Mouse (Mus musculus): ENCODE measurements at regions not wholly inside any gene's neighbourhood (a gene's known extent, or its start where the extent isn't known, plus 50 kb on each side); places are given as distances from the start of the nearest gene placed in this dataset.

DNA sequence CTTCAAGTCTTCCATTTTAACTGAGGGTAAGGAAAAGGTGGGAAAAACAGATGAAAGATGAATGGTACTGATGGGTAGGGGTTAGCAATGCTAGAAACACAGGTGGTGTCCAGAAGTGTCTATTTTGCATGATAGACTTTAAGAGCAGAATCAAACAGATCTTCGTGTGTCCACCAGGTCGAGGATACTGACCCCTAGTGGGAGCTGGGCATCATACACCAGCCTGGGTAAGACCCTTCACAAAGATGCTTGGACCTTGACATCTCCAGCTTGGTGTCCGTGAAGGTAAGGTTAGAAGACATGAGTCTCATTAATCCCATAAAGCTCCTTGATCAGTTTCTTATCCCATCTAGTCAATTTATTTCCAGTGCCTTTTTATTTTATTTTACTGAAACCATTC, 132.9 kb upstream of the Fstl4 start:
- no peak for DNase-seq

DNA sequence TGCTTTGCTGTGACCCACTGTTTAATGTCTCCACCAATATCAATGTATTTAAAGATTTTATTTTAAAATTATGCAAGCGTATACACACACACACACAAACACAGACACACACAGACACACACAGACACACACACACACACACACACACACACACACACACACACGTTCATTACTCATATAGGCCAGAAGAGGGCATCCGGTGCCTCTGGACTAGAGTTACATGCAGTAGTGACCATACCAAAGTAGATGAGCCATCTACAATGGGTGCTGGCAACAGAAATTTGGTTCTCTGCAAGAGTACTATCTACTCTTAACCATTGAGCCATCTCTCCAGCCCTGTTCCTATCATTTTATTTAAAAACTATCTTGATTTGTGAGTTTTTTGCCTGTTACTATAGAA, 130.2 kb upstream of the Fstl4 start:
- no peak for DNase-seq

DNA sequence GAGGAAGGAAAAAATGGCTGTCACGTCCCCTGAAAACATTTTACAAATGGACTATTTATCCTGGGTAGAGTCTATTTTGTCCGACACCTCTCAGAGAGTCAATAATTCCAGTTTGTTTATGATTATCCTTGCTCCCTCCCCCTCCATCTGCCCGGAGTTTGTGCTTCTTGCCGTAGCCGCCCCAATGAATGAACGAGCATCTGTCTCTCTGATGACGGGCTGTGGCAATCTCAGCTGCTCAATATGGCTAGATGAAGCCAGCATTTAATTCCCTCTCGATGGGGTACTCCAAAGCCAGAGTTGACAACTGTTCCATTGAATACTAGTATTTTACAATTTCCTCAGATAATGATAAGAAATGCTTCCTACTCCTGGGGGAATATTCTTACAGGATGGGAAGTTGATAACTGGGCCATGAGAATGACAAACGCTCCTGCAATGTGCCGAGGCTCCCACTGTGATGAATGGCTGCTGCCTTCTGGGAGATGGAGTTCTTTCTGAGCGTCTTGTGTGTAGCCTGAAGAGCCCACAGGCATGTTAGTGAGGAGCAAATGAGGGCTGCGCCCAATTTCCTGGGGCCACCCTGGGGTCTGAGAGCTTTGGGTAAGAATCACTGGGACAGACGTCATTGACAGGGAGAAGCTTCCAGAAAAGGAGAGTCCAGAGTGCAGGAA, 128.6 kb upstream of the Fstl4 start:
- DNase-seq: no peak

DNA sequence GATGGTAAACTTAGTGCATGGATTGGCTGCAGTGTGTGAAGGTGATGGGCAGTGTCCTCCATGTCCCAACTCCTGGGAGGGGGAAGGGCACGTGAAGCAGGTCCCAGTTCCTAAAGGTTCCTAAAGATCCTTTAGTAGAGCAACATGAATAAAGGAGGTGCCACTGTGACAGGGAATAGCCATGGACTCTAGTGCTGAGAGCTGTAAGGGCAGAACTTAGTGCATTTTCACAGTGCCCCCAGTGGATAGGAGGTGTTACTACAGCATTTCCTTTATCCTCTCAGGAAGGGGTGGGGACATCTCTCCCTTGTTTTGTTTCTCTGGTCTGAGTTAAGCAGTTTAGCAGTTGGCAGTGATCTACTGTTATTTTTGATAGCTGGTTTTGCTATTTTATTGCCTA, 125.5 kb upstream of the Fstl4 start:
- no peak for DNase-seq

DNA sequence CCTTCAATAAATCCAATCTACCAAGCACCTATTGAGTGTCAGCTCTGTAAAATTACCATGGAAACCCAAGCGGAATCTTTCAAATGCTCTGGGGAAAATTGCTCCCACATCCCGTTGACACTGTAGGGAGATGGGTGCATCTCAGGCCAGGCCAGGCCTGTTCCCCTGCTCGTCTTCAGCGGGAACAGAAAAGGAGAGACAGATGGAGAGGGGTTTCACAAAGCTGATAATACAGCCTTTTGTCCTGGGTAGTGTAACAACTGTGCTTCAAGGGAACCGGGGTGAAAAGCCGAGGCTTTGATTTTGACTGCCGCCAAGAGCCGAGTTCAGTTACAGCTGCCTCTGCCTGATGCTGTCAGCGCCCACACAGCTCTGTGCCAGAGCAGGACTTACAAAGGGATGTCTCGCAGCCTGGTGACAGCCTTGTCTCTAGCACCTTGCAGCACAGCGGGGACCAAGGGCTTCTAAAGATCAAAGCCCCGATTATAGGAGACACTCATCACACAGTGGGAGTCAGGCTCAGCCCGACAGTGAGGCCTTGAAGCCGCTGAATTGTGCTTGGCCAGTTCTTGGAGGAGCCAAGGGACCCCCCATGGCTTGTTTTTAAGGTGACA, 122.6 kb upstream of the Fstl4 start:
- DNase-seq: no peak

DNA sequence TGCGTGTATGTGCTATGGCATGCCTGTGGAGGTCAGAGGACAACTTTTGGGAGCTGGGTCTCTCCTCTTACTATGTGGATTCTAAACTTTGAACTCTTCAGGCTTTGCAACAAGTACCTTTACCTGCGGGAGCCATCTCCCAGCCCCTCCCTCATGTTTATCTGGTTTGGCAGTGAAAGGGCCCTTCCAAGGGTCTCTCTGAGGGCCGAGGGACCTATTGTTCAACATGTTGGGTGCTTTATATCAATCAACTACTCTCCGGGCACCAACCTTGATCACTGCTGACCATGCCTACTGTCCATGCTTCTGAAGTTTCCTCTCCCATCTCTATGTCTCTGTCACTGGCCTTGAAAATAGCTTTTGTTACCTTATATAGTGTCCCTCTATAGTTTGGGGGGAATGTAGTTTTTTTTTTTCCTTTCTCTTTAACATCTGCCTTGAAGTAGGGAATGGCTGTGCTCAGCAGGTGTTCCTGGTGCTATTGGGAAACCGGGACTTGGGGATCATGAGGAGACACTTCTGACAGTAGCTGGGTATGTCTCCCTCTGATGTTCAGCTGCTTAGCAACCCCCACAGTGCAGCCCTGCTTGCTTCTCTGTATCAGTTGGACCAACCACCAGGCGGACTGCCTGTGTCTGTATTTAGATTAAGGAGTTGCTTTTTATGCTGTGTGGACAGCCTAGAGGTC, 120.2 kb upstream of the Fstl4 start:
- no peak for DNase-seq

DNA sequence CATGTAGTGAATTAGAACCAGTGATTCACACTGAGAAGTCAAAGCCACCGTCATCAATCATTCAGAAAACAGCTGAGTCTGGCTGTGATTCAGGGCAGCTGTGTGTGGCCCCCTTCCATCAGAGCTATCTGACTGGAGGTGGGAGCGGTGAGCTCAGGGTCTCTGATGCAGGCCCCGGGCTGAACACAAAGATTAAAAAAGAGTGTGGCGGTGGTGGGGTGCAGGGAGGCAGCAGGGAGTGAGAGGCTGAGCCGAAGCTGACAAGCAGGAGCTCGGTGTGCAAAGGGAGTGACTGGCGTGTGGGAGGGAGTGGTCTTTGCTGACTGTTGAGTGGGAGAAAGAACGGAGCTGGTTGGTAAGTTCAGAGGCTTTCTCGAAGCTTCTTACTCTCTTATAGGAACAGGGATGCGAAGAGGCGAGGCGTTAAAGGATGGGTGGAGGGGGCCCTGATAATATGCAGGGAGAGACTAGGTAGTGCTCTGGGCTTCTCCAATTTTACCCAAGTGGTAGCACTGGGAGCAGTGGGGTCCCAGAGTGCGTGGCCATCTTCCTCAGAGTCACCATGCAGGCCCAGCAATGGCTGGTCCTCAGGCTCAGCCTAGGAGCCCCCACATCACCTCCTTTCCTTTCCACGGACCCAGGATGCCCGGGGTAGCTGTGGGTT, 116.1 kb upstream of the Fstl4 start:
- no peak for DNase-seq

DNA sequence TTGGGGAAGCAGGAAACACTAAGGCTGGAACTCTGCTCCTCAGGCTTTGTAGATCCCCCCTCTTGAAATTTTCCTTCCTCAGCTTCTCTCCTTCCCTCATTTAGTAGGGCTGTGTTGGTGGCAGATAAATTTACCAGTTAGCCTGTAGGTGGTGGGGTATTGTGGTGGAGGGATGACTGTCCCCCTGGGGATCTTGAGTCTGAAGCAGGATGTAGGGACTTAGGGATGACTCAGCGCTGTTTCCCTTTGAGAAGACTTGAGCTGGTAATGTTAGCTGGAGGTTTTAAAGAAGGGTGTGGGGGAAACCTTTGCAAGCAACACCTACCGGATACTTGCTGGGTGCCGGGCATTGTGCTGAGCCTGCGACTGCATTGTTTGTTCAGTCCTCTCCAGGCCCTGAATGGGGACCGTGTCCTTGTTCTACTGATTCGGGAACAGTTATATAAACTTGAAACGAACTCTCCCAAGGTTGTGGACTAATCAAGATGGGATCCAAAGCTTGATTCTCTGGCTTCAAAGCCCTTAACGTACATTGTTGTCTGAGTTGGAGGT, 115.5 kb upstream of the Fstl4 start:
- no peak for DNase-seq

DNA sequence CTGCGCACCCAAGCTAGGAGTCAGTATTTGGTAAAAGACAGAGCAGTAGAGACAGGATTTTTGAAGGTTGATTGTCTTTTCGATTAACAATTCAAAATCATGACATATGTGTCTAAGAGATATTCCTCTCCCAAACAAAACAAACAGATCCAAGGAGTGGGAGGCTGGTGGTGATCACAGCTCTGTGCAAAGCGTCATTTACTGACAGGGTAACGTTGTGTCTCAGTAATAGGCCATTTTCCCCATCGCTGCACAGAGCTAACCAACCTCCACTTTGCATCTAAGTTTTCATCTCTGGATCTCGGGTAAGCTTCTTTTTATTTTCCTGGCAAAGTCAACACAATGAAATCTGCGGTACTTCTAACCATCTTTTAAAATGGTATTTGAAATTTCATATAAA, 109.8 kb upstream of the Fstl4 start:
- DNase-seq: no peak

DNA sequence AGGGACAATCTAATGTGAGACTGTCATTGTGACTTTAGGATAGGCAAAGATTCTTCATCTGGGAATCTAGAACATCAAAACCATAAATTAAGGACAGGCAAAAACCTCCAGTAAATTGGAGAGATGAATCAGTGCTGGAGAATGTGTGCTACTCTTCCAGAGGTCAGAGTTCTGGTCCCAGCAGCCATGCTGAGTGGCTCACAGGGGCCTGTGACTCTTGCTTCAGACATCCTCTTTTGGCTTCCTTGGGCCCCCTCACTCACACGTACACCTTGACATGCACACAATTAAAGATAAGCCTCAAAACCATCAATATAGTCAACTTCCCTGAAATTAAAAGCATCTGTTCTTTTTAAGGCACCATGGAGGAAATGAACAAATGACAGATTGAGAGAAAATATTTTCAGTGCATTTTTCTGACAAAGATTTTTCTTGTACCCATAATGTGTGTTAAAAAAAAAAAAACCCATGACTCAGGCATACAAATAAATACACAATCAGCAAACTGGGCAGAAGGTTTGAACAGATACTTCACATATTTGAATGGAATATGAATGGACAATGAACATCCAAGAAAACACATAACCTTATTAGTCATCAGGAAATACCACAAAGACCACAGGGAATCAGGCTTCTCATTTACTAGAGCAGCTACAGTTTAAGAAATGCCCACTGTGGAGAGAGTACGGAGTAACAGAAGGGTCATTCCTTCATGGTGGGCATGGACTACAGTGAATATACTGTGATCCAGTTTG, 108.5 kb upstream of the Fstl4 start:
- DNase-seq: no peak

DNA sequence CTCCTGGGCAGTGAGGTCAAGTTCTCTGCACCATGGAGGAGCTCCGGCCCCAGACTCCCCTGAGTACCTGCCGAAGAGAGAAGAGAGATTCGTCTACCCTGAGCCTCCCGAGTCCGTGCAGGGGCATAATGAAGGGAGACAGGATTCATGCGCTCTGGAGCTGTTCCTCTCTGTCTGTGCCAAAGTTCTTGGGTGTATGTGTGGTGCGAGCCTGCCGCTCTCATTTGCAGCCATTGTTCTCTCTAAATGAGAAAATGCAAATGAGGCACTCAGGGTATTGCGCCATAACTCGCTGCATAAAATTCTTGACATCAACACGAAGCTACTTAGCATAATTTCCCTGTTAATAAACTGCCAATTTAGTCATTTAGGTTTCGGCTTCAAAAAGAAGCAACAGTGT, 103.2 kb upstream of the Fstl4 start:
- no peak for DNase-seq

DNA sequence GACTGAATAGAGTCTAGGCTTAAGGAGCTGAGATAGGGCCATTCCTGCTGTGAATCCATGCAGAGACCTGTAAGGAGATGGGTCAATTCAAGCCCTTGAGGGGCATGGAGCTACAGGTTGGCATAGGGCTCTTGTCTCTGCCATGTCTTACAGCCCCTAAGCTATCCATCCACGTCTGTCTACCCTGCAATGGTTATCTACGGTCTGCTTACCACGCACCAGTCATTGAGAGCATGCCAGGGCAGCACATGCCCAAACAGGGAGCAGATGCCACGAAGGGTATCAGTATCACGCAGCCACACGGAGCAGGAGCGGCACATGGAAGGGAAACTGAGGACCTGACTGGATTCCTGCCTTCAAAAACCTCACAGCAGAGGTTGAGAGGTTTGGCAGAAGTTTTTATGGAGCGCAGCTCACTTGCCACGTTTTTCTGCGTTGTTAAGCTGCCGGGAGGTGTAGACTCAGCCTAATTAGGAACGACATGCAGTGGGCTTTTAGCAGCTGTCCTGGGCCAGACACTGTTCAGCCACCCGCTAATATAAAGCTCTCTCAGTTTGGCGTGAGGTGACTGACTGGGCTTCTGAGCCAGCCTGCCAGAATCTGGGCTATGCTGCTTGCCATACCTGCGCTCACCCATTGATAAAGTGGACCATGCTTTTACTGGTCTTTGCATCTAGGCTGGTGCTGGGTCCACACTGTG, 102.4 kb upstream of the Fstl4 start:
- no peak for DNase-seq

DNA sequence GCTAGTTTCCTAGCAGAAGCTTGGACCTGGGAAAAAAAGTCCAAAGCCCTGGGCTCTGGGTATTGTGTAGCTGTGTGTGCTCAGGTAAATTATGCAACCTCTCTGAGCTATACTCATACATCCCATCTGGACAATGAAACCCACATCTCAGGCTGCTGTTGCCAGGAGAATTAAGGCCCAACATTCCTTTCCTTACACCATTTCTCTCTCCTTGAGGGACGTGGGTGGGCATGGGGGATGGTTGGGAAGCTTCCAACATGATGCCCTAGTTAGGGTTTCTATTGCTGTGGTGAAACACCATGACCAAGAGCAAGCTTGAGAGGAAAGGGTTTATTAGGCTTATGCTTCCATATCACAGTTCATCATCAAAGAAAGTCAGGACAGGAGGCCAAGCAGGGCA, 99.1 kb upstream of the Fstl4 start:
- no peak for DNase-seq

DNA sequence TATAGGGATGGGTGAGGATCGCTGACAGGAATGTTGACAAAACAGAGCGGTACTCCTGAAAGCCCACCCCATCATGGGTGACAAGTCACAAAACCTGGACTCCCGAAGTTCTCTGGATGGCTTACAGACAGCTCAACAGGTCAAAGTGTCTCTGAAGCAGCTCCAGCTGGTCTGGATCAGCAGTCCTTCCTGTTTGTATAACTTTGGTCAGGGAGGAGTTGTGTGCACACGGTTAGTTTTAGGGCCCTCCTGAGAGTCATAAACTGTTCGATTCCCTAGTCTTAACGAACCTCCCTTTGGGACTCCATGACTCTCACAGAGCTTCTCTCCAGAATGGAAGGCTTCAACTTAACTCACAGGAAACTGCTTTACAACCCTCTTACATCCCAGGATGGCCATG, 89.4 kb upstream of the Fstl4 start:
- DNase-seq: no peak

DNA sequence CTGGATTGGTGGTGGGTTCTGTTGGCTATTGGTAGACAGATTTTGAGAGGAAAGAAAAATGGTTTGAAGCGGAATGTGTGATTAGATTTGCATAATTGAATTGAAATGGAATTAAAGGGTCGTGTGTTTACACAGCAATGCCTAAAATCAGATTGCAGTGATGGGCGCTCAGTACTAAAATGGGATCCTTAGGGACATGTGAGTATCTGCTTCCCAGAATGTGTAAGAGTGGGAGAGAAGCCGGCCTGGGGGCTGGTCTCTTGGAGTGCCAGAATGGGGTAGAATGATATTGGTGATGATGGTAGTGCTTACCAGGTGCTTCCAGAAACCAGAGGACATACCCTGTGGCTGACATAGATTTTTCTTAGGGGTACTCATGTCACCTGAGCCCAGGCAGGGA, 86.2 kb upstream of the Fstl4 start:
- DNase-seq: no peak

DNA sequence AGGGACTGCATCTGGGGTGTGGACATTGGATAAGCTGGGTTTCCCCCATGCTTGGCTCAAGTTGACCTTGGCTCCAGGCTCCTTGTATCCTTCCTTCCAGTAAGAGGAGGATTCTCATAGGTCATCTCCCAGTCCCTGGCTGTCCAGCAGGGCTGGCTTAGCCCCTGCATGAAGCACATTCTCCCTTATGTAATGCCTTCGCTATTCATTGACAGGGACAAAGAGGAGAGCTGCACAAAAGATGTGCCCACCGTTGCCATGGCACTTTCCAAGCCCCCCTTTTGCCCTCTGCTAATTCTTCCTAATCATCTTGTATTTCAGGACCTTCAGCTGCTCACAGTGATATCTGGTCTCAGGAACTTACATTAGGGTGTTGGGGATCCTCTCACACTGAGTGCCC, 79.0 kb upstream of the Fstl4 start:
- DNase-seq: no peak

DNA sequence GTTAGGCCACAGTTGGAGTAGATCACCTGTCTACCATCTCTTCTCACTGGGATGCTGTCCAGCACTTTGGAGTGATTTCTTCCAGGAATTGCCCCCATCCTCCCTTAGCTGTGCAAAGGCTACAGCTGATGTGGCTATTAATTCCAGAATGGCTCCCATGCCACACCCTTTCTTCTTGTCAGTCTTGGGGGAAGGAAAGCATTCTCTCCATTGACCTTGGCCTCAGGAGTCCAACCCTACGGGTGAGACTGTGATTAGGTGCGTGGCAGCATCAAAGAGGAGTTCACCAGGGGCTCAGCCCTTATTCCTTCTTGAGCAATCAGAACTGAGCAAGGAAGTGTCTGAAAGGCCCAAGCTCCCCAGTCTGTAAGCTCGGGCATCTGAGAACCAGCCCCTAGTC, 71.7 kb upstream of the Fstl4 start:
- no peak for DNase-seq

DNA sequence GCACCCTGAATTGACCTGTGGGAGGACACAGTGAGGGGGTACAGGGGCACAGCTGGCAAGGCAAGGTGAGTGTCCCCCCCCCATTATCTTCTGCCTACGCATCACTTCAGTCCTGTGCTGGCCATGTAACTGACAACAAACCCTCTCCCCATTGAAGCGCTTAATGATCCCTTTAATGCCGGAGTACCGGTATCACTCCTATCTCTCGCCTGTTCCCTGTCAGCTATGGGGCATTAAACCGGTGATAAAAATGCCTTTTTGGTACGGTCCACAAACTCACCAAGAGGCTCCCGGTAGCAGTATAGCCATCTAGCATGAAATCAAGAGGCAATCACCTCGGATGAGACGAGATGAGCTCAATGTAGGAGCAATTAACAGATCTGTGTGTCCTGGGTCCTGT, 62.8 kb upstream of the Fstl4 start:
- DNase-seq: no peak

DNA sequence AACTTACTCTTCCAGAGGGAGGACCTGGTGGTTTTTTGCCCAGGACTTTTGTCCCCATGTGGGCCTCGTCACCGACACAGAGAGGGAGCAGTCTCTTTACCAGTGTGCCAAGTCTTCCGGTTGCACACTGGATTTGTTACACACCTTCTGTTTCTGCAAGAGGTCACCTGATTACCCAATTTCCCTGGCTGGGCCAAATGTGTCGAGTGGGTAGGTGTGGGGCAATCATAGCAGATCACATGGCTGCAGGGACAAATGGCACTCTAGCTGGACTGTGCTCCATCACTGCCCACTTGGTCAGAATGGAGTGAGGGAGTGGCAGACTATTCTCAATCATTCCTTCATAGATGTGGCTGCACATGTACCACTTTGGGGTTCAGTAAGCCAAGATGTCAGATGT, 61.0 kb upstream of the Fstl4 start:
- DNase-seq: peak; percentile 4

Data from adrenal gland, adult 8-10 months (tissue).